Mouse (Mus musculus) embryonic facial prominence, embryonic 12.5 days (tissue): ENCODE data around the gene Dock6. TPM values are rescaled to one million over a fixed set of nuclear protein-coding genes. Genes with fewer than 3 reads are reported as not detected.
"Not testable (repeated sequence)": the region's sequence is repeated elsewhere in the genome, so short reads cannot be mapped to it uniquely, and the experiment has no call there.

ENCODE experiments used
- ATAC-seq: fragments of 200-750 bp; cut with Nextera tagmentation; 2 replicates; pipeline ENCODE4 v1.8.0; 2017; ENCODE audit not compliant: insufficient number of reproducible peaks, insufficient read depth, low FRiP score, low TSS enrichment
- H3K27ac ChIP-seq: fragments of 300-500 bp; sonication (generic); 2 replicates; pipeline ENCODE4 v1.5.1; 2016; ENCODE audit warnings: mild to moderate bottlenecking
- H3K27me3 ChIP-seq: fragments of 300-500 bp; sonication (generic); 2 replicates; pipeline ENCODE4 v1.6.1; 2016; ENCODE audit warnings: mild to moderate bottlenecking, moderate library complexity
- H3K36me3 ChIP-seq: fragments of 300-500 bp; sonication (generic); 2 replicates; pipeline ENCODE4 v1.6.1; 2016; ENCODE audit warnings: mild to moderate bottlenecking
- H3K4me1 ChIP-seq: fragments of 300-500 bp; sonication (generic); 2 replicates; pipeline ENCODE4 v1.6.1; 2016
- H3K4me2 ChIP-seq: fragments of 300-500 bp; sonication (generic); replicated peaks from 2 replicates; pipeline ENCODE4 v1.6.1; 2016; ENCODE audit warnings: mild to moderate bottlenecking, moderate library complexity
- H3K4me3 ChIP-seq: fragments of 300-500 bp; sonication (generic); 2 replicates; pipeline ENCODE4 v1.5.1; 2016; ENCODE audit warnings: mild to moderate bottlenecking
- H3K9ac ChIP-seq: fragments of 300-500 bp; sonication (generic); 2 replicates; pipeline ENCODE4 v1.6.1; 2016; ENCODE audit warnings: mild to moderate bottlenecking, moderate library complexity
- H3K9me3 ChIP-seq: fragments of 300-500 bp; sonication (generic); 2 replicates; pipeline ENCODE4 v1.6.1; 2016; ENCODE audit warnings: mild to moderate bottlenecking, moderate library complexity
- WGBS: fragments of 180-500 bp; shearing (Covaris S2); methylation state at CpG from one replicate; pipeline ENCODE4 v1.1.7; 2016; 5-methylcytosine and 5-hydroxymethylcytosine counted together
- polyA plus RNA-seq: library from polyadenylated mRNA; unstranded; fragments of >200 nt; fragmentation: Nextera tagmentation; extraction: Ambion mirVana; gene quantifications from 2 replicates; pipeline ENCODE4 v1.2.1, GENCODE M21; 2016

Dock6 gene
- polyA plus RNA-seq: 30.8 and 33.3 TPM in 2 replicates

DNA sequence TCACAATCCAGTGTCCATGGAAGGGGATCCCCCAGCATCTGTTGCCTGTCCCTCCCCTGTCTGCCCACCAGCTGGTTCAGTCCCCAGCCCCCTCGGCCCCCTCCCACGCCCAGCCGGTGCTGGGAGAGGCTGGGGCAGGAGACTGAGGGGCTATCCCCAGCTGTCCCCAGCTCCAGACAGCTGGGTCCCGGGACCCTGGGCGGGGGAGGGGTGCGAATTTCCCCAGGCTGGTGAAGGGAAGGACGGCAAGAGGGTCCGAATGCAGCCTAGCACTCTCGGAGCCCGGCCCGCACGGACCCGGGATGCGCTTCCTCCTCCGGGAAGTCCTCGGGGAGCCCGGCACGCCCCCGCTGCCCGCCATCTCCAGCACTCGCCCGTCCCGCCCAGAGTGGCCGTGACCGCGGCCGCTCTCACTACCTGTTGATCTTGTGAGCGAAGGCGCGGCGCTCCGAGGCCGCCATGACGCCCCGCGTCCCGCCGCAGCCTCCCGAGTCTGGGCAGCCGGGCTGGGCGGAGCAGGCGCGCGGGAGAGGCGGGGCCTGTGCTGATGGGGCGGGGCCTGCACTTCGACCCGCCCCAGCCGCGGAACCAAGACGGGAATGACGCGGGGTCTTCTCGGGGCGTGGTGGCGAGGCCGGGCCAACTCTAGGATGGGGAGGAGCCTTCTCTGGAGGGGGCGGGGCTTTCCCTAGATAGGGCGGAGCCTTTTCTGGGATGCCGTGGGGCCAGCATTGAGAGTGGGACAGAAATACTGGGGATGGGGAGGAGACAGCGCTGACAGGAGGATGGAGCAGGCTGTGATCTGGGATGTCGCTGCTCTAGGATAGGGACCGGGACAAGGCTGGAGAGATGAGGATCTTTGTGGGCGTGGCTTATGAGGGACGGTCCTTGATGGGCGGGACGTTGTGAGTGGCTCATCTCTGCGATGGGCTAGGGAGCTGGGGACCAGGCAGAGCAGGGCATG, at the start of gene Dock6:
Dock6 (minus strand) TSS at position 508 of the 964 bp plus-strand sequence.
- no peaks in the 10 kb centered on the region for H3K36me3 ChIP-seq
- H3K27ac ChIP-seq: peak within 1 kb of the TSS; percentile 68
- ATAC-seq: peak; percentile 76
- 2% methylated on average over 68 of the region's 68 CpGs for WGBS
- H3K27me3 ChIP-seq: no peaks in the 10 kb centered on the region
- H3K4me3 ChIP-seq: peak within 1 kb of the TSS; percentile 68
- no peaks in the 10 kb centered on the region for H3K9me3 ChIP-seq
- H3K4me2 ChIP-seq: peak within 1 kb of the TSS; percentile 86
- H3K4me1 ChIP-seq: peaks cover 26% of the 10 kb centered on the region
- peak within 1 kb of the TSS; percentile 72 for H3K9ac ChIP-seq

DNA sequence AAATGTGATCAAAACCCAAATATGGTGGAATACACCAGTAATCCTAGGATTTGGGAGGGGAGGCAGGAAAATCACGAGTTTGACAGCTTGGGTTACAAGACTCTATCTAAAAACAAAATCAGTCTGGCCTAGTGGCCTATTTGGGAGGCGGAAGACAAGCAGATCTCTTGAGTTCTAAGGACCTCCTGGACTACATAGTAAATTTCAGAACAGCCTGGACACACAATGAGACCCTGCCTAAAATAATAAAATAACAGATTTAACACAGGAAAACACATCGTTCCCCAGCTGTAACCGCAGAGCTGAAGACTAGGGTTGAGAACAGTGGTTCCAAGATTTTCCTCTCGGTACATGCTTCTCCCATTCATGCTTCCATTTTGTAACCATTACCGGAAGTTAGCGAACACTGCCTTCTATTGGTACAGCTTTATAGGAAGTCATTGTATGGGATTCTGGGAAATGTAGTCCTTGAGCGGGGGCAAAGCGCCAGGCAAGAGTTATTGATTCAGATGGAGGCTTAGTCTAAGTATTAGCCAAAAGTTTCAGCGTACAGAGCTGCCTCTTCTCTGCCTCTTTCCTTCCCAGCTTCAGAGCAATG, 48.9 kb upstream of the Dock6 start:
- Histone ChIP-seq H3K4me3 (peak overlapping the region; percentile 39), H3K4me1 (no peaks in the 10 kb centered on the region), H3K27ac (no peak overlapping the region), H3K4me2 (peak overlapping the region; percentile 48), H3K9ac (no peak overlapping the region), H3K27me3 (peaks cover 4% of the 10 kb centered on the region; the same call in 1 of the 2 replicates), H3K9me3 (no peaks in the 10 kb centered on the region), H3K36me3 (no peaks in the 10 kb centered on the region)
- WGBS: 15% methylated on average over 10 of the region's 10 CpGs
- no peak for ATAC-seq

DNA sequence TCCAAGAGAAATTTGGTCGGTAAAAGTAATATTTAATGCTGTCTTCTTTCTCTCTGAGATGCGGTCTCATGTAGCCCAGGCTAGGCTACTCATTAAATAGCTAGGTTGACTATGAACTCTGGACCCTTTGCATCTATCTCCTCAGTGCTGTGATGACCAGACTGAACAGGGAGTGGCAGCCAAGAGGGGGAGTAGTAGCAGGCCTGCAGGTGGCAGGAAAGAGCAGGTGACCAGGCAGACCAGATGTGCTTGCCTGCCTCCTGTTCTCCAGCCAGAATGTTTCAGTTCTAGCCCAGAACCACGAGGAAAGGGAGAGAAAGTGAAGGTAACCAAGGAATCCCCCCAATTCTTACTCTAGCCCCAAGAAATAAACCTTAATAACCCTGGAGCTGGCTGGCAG, 36.8 kb upstream of the Dock6 start:
- no peaks in the 10 kb centered on the region for H3K36me3 ChIP-seq
- WGBS: 61% methylated on average over 3 of the region's 3 CpGs
- H3K9me3 ChIP-seq: no peaks in the 10 kb centered on the region
- ATAC-seq: no peak
- no peak overlapping the region for H3K4me2 ChIP-seq
- no peak overlapping the region for H3K4me3 ChIP-seq
- no peaks in the 10 kb centered on the region for H3K4me1 ChIP-seq
- H3K27ac ChIP-seq: no peak overlapping the region
- H3K9ac ChIP-seq: no peak overlapping the region
- H3K27me3 ChIP-seq: no peaks in the 10 kb centered on the region

DNA sequence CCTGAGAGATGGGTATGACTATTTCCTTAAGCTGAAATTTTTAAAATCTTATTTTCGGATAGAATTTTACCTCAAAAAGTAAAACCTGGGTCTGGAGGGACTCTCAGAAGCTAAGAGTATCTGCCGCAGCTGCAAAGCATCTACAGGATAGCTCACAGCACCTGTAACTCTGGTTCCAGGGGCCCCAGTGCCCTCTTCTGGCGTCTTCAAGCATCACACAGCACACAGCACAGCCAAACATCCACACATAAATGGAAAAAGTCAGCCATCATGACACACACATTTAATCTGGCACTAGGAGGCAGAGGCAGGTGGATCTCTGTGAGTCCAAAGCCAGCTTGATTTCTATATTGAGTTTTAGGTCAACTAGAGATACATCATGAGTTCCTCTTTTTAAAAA, 24.2 kb upstream of the Dock6 start:
- Histone ChIP-seq H3K4me1 (no peaks in the 10 kb centered on the region), H3K36me3 (no peaks in the 10 kb centered on the region), H3K9me3 (no peaks in the 10 kb centered on the region), H3K27me3 (no peaks in the 10 kb centered on the region), H3K4me2 (no peak overlapping the region), H3K27ac (no peak overlapping the region), H3K9ac (no peak overlapping the region), H3K4me3 (no peak overlapping the region)
- no peak for ATAC-seq
- 64% methylated on average over 3 of the region's 3 CpGs for WGBS

DNA sequence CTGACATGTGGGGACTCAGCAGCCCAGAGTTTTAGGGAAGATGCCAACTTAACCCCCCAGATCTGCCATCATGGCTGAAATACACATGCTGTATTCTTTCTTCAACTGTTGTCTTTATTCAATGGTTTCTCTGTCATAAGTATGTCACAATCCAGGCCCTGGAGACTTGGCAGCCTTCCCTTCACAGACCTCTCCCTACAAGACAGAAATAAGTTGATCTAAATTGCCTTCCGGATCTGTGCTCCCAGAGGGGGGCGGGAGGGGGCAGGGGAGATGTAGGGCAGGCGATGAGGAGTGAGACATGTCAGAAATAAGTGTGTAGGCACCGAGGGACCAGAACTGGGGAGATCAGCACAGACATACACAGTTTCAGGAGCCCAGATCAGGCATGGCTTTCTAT, 19.8 kb upstream of the Dock6 start:
- Histone ChIP-seq H3K27me3 (no peaks in the 10 kb centered on the region), H3K4me3 (no peak overlapping the region), H3K27ac (no peak overlapping the region), H3K9me3 (no peaks in the 10 kb centered on the region), H3K4me2 (no peak overlapping the region), H3K4me1 (no peaks in the 10 kb centered on the region), H3K36me3 (no peaks in the 10 kb centered on the region), H3K9ac (no peak overlapping the region)
- 68% methylated on average over 4 of the region's 4 CpGs for WGBS
- no peak for ATAC-seq

DNA sequence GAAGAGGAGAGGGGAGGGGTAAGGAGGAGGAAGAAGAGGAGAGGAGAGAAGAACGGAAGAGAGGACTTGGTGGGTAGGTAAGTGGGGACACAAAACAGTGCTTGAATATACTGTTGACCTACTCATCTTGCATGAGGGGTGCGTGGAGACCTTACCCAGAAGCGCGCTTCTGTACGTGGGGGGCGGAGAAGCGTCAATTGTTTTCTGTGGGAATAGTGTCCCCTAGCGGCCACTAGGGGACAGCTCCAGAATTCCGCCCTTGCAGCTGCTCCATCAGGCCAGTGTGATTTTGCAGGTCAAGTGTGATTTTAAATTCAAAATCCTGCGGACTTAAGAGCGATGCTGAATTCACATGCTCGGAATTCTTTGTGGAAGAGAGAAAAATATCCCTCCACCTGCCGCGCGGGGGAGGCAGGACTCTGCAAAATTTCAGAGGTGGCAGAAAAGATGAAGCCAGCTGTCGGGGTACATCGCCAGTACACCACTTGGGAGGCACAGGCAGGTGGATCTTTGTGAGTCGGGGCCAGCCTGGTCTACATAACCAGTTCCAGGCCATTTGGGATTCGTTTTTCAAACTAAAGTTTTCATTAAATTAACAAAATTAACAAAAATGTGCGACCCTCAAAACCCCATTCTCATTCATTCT, 18.6 kb upstream of the Dock6 start:
- H3K4me2 ChIP-seq: peak overlapping the region; percentile 37
- no peak; the same call in 1 of the 2 replicates for ATAC-seq
- 16% methylated on average over 20 of the region's 20 CpGs for WGBS

DNA sequence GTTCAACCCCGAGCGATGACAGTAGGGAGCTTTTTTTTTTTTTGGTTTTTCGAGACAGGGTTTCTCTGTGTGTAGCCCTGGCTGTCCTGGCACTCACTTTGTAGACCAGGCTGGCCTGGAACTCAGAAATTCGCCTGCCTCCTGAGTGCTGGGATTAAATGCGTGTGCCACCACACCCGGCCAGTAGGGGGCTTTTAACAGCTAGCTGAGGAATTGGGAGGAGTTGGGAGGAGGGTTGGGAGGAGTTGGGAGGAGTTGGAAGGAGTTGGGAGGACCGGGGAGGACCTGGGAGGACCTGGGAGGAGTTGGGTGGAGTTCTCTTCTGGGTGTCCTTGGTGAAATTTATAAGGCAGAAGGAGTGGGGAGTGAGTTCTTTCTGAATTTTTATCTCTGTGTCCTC, 16.9 kb upstream of the Dock6 start:
- not testable (repeated sequence) for H3K27ac ChIP-seq, H3K4me2 ChIP-seq, H3K9me3 ChIP-seq, H3K4me3 ChIP-seq, ATAC-seq, H3K4me1 ChIP-seq, H3K36me3 ChIP-seq, H3K27me3 ChIP-seq, H3K9ac ChIP-seq
- 51% methylated on average over 7 of the region's 7 CpGs for WGBS

More for the DNA sequence above, 18.6 kb upstream of the Dock6 start:
- Histone ChIP-seq H3K27me3 (no peaks in the 10 kb centered on the region), H3K4me1 (no peaks in the 10 kb centered on the region), H3K27ac (no peak overlapping the region), H3K4me3 (no peak overlapping the region), H3K9me3 (no peaks in the 10 kb centered on the region), H3K36me3 (no peaks in the 10 kb centered on the region), H3K9ac (no peak overlapping the region)

DNA sequence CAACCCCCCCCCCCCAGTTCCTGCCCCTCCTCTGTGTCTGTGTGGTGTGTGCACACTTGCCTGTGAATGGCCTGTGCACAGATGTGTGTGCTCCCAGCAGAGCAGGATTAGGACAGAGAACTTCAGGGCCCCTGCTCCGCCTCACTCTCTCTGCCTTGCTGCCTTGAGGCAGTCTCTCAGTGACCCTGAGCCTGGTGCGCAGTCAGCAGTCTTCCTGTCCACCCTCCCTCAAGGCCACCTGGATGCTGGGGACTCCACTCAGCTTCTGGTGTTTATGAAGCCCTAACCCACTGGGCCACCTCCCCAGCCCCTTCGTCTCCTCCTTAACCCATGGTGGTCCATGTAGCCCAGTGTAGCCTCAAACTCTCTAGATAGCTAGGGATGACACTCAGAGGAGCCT, 15.3 kb upstream of the Dock6 start:
- ATAC-seq: no peak; the same call in 1 of the 2 replicates
- H3K27ac ChIP-seq: no peak overlapping the region
- H3K4me3 ChIP-seq: no peak overlapping the region
- no peaks in the 10 kb centered on the region for H3K4me1 ChIP-seq
- no peak overlapping the region for H3K4me2 ChIP-seq
- H3K27me3 ChIP-seq: no peaks in the 10 kb centered on the region
- H3K36me3 ChIP-seq: no peaks in the 10 kb centered on the region
- H3K9me3 ChIP-seq: no peaks in the 10 kb centered on the region
- 68% methylated on average over 3 of the region's 3 CpGs for WGBS
- H3K9ac ChIP-seq: no peak overlapping the region

DNA sequence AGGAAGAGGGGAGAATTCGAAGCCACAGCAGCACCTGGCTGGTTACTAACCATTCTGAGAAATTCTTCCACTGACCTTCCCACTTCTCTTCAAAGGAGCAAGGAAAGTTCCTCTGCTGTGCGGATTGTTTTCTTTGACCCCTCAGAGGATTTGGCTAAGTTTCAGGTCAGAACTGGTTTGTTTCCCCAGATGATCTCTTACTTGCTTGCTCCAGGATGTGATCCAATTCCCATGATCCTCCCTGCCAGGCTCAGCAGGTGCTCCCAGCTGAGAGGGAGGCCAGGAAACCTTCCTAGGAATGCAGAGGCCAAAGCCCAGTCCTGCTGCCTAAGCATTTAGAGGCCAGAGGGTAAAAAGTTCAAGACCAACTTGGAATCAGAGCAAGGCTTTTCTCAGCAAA, 14.2 kb upstream of the Dock6 start:
- Histone ChIP-seq H3K27ac (0 out of 2 replicates have a peak overlapping the region, but pooled peaks have one; percentile 0), H3K4me2 (no peak overlapping the region), H3K9ac (no peak overlapping the region), H3K36me3 (no peaks in the 10 kb centered on the region), H3K4me3 (no peak overlapping the region), H3K27me3 (no peaks in the 10 kb centered on the region), H3K4me1 (no peaks in the 10 kb centered on the region), H3K9me3 (peaks cover 6% of the 10 kb centered on the region; the same call in 1 of the 2 replicates)
- no peak for ATAC-seq
- WGBS: 50% methylated on average over 2 of the region's 2 CpGs

DNA sequence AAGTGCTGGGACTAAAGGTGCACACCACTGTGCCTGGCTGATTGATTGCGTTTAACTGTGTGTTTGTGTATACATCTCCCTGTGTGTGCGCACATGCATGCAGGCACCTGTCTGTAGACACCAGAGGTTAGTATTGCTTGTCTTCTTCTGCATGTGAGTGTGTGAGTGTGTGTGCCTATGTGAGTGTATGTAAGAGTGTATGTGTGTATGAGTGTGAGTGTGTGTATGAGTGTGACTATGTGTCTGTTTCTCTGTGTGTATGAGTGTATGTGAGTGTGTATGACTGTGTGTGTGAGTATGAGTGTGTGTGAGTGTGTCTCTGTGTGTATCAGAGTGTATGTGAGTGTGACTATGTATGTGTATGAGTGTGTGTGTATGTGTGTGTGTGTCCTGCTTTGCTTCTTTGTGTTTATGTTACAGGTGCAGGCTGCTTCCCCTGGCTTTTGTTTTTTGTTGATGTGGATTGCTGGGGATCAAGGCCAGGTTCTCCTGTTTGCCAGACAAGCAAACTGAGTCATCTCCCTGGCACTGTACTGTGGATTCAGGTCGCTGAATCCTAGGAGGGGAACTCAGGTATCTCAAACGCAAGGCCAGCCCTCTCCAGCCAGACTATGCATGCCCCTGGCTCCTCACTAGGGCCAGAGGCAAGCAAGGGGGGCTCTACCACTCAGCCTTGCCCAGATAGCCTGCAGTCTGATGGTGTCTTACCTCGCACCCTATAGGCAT, 13.4 kb upstream of the Dock6 start:
- H3K27me3 ChIP-seq: no peaks in the 10 kb centered on the region
- H3K4me1 ChIP-seq: no peaks in the 10 kb centered on the region
- H3K36me3 ChIP-seq: no peaks in the 10 kb centered on the region
- H3K4me2 ChIP-seq: no peak overlapping the region
- 68% methylated on average over 5 of the region's 5 CpGs for WGBS
- peaks cover 6% of the 10 kb centered on the region; the same call in 1 of the 2 replicates for H3K9me3 ChIP-seq
- no peak overlapping the region for H3K4me3 ChIP-seq
- H3K9ac ChIP-seq: no peak overlapping the region
- 0 out of 2 replicates have a peak overlapping the region, but pooled peaks have one; percentile 0 for H3K27ac ChIP-seq
- no peak for ATAC-seq

DNA sequence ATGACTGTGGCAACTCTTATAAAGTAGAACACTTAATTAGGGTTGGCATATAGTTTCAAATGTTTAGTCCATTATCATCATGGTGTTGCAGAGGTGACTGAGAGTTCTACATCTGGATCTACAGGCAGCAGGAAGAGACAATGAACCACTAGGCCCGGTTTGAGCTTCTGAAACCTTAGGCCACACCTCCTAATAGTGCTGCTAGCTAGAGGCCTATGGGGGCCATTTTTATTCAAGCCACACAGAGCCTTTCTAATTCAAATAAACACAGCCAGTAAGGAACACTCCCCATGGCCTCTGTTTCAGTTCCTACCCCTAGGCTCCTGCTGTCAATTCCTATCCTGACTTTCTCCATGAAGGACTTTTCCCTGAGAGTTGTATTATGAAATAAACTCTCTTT, 9.7 kb upstream of the Dock6 start:
- Histone ChIP-seq H3K4me1 (no peaks in the 10 kb centered on the region), H3K4me2 (no peak overlapping the region), H3K27me3 (no peaks in the 10 kb centered on the region), H3K9me3 (peaks cover 6% of the 10 kb centered on the region; the same call in 1 of the 2 replicates), H3K9ac (no peak overlapping the region), H3K27ac (no peak overlapping the region), H3K4me3 (no peak overlapping the region), H3K36me3 (no peaks in the 10 kb centered on the region)
- WGBS: 65% methylated on average over 1 of the region's 1 CpGs
- ATAC-seq: no peak
